Mouse (Mus musculus) megakaryocyte, adult 5-6 weeks (primary cell): ENCODE data around the gene Syne2. TPM values are rescaled to one million over a fixed set of nuclear protein-coding genes. Genes with fewer than 3 reads are reported as not detected.

Experiments
- ATAC-seq: 2 replicates; pipeline ENCODE4 v1.8.0; 2016; ENCODE audit warnings: mild to moderate bottlenecking, inconsistent platforms; ENCODE audit not compliant: poor library complexity, severe bottlenecking
- total RNA-seq, 2 experiments: library from RNA; stranded (forward) in 1 of 2; stranded (reverse) in 1 of 2; fragments of 153-499, 151-499 nt in 1 of 2; fragments of 221-1000, 200-1000 nt in 1 of 2; gene quantifications; 2 replicates each; pipeline versions ENCODE4 v1.2.3 to v1.2.4; 2015 to 2017

Syne2 gene
- total RNA-seq, 2 experiments from 2014 or later: 17.8 to 31.6 TPM

DNA sequence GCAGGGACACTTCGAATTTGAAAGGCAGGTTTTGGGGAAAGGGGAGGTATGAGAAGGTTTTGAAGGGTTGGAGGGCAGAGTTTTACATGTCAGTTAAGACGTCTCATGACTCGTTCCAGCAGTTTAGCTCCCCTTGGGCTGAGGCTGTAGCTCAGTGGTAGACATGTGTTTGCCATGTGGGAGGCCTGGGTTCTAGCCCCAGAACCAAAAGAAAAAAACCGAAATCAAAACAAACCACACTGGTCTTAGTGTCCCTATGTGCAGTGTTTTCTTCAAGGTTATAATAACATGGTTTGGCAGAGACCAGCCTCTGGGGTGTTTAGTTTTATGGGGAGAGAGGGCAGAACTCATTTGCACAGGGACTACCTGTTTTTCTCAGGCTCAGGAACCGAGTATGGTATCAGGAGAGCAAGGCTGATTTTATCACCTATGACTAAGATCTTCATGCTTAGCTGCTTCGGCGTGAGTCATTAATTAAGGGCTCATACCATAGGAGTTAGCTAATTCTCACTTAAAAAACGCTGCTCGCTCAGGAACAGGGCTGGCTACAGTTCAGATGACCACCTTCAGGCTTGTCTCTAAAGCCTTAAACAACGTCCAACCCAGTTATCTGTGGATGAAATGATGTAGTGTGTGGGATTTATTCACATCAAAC lies 8.9 kb downstream of the Syne2 start:
- ATAC-seq: 0 out of 2 replicates have a peak, but pooled peaks have one; percentile 12

DNA sequence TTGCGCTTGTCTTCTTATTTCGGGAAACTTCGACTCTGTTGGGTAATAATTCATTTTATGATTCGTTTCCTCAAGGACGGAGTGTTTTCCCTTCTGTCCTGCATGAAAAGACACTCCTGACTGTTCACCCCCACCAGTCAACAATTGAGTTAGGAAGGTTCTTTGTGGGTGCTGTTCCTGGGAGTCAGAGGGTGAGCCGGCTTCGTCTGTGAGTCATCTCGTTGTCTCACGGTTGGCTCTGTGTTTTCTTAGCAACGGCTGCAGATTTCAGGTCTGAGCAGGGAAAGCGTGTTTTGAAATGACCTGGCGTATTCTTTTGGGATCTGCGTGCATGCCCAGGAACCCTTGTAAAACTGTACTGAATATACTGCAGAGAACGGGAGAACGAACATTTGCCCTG lies 9.8 kb downstream of the Syne2 start:
- no peak for ATAC-seq

DNA sequence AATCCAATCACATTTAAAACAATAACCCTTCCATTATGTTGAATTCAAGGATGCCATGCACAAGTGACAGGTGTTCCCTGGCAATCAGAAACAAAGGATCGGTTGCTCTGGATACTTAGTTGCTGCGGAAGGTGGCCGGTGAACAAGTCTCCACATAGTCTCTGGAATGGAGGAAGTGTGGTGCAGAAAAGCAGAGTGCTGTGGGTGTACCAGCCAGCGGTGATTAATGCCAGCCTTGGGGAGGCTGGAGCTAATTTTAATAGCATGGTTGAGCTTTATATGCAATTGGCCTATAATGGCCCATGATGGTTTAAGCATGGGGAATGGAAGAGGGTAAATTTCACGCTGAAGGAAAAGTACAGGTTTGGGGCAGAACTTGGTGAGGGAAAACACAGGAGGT lies 11.7 kb downstream of the Syne2 start:
- ATAC-seq: no peak

DNA sequence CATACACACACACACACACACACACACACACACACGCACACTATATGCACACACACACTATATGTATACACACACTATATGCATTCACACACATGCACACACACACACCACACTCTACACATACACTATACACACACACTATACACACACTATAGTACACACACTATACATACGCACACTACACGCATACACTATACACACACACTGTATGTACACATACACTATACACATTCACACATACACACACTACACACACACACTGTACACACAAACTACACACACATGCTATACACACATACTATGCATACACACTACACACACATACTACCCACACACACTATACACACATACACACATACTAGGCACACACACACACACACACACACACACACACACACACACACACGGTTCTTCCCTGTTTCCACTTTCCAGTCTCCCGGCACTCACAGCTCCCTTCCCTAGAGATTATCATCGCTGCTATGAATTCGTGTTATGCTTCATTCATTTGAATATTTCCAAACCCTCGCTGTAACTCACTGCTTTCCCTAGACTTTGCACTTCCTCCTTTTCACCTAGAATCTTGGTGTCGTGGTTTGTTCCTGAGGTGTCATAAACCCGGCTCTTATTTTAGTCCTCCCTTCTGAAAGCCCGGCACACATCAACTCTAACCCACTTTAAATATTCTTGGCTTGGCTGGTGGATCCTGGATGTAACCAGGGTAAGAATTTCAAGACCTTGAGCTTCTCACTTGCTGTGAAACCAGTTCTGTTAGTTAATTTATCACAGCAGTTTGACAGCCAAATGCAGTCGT lies 15.4 kb downstream of the Syne2 start:
- peak; percentile 63 for ATAC-seq

DNA sequence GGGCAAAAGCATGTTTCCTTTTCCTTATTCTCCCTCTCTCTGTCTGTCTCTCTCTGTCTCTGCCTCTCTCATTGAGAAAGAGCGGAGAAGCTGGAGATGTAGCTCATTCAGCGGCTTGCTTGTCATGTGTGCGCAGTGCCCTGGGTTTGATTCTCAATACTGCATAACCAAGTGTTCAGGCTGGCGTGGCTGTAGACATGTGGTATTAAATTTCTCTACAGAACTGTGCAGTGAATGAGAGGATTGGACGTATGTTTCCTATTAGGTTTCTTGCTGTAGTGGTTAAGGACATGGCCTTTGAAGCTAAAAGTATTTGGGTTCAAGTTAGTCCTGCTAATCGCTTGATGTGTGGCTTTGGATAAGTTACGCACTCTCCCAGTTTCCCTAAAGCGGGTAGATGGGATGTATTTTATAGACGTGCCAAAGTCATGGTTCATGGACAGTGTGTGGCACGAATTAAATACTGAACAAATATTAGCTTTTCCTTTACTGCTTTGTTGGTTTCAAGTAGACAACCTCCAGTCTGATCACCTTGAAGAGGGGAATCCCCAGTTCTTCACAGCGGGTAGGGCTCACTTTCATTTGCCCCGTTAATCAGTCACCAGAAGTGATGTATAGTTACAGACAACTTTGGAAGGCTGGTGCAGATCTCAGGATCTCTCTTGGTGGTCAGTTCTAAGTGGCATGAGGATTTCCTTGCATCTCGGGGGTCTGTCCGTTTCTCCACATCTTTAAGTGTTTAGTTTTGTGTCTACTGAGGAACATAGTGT lies 16.2 kb downstream of the Syne2 start:
- ATAC-seq: no peak

DNA sequence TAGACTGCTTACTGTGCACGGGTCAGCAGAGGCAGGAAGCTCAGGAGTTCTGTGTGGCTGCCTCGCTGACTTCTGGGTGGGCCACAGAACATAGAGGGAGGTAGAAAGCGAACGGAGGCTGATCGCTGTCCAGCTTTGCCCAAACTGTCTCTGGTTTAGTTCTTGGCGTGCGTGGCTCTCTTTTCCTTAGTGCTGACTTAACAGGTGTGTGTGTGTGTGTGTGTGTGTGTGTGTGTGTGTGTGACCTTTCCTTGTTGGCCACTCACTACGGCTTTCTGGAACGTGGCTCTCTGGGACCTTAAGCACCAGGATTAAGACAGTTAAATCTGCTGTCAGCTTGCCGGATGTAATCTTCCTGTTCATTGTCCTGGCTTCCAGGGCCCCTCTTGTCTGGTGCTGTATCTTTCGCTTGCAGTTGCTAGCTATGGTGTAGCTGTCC lies 18.6 kb downstream of the Syne2 start:
- ATAC-seq: peak; percentile 42

DNA sequence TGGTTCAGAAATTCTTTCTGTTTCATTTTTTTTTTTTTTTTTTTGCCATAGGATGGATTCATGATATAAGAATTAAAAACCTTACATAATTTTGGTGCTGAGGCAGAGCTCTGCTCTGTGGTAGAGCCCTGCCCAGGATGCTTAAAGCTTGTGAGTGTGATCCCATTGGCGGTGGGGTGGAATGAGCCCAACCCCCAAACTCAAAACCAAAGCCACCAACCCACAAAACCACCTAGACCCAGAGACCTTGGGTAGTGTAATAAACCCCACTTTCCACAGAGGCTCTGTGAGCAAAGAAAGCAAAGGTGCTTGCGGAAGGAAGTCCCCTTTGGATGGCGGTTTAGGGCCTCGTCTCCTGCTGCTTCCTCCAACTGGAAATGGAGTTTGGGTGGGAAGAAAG lies 19.5 kb downstream of the Syne2 start:
- no peak for ATAC-seq

DNA sequence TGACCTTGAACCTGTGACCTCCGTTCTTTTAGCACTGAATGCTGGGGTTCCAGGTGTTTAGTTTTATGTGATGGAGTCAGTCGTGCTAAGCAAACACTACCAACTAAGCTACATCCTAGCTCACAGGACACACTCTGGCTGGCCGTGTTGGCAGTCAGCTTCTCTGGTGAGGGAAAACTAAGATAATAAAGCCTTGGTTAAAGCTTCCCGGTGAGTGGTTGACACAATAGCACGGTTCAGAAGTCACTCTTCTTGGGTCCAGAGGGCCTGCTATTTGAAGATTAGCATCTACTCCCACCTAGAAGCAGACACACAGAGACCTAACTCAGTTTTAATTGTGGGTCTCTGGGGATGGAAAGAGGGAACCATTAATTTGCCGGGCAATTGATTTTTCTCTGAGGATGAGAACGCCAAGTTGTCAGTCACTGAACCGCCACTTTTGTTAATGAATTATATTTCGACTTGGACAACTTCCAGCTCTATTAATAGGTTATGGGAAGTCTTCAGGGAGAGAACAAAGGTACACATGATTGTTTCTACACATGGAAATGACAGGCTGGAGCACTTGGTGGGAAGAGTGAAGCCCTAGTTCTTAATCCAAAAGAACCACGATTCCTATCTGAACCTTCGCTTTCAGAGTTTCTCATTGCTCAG lies 21.3 kb downstream of the Syne2 start:
- ATAC-seq: no peak

DNA sequence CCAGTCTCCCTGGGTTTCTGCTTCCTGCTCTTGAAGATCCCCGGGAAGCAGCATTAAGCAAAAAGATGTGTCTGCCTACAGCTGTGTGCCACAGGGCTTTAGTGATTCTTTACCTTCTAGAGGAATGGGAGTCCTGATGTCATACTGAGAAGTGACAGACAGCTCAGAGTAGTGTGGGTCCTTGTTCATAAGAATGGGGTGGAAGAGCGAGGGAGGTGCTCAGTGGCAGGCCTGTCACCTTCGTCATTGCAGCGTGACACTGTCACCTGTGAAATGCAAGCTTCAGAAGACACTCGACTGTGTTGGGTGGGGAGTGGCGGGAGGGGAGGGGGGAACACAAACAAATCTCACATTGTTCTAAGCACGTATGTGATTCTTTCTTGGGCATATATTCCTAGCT lies 23.2 kb downstream of the Syne2 start:
- ATAC-seq: no peak

DNA sequence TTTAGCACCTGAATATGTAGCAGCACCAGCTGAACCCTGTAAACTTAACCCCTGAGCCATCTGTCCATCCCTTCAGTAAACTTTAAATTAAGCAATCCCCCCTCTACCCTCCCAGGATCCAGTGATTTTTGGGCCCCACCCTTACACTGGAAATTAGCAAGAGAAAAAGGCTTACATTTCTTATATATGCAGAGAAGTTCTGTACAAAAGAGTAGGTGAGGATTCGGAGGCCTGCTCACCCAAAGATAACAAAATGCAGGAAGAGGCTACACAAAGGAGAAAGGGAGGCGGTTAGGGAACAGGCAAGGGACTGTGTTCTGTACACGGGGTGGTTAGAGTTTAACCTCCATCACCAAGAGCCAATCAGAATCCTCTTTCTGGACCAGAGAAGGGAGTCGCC lies 26.4 kb downstream of the Syne2 start:
- no peak for ATAC-seq

DNA sequence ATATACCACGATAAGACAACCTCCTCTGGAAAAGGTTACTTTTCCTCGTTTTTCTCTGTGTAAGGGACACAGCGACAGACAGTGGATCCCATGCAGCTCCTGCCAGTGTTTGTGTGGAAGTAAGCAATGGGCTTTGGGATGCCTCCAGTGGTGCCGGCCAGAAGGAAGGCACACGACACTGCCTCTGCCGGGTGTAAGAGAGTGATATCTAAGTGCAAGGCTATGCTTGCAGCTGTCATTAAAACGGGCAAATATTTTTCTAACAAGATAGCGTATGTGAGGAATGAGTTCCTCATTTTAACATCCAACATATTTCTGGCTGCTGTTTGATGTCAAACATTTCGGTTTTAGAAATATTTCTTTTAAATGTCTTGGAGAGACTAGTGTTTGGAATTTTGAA lies 27.1 kb downstream of the Syne2 start:
- no peak for ATAC-seq

DNA sequence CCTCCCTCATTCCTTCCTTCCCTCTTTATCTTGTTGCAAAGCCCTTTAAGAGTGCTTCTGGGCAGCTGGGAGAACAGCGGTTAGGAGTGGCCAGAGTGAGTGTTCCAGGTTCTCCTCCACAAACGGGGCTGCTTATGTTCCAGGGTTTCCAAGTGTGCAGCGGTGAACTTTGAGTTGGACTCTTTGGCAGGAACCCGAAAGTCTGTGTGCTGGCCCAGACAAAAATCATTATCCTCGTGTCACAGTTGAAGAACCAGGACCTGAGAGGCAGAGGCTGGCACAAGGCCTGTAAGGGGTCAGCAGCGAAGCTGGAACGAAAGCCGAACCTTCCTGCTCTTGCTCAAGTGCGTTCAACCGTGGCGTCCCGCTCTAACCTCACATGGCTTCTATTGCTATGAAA lies 28.6 kb downstream of the Syne2 start:
- ATAC-seq: no peak

DNA sequence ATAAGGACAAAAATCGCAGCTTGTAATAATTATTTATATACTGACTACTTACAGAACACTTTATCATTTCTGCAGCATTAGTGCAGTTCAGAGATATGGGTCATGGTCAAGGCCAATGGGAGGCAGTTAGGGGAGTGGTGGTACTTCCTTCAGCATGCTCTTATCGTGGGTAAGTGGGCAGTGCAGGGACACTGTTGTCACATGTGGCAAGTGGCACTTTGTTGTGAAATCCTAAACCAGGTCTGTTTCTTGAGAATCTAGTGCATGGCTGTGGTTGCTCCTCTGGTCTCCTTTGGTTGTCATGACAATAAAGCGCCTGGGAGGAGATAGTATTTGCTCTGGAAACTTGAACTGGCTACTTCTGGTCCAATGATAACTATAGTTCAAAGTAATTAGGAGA lies 32.3 kb downstream of the Syne2 start:
- ATAC-seq: peak; percentile 64

DNA sequence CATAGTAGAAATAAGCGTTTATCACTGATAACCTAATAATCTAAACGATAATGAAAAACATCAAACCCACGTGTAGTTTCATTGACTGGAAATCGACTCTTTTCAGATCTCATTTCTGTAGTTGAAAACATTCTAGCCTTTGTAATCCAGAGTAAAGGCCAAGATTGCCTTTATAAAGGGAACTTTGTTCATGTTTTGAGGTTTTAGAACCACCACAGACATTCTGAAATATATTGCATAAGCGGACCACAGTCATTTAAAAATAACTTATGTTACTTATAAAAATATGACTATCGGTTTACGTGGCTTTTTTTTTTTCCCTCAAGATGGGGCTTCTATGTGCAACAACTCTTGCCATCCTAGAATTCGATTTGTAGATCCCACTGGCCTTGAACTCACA lies 33.5 kb downstream of the Syne2 start:
- peak; percentile 47 for ATAC-seq

DNA sequence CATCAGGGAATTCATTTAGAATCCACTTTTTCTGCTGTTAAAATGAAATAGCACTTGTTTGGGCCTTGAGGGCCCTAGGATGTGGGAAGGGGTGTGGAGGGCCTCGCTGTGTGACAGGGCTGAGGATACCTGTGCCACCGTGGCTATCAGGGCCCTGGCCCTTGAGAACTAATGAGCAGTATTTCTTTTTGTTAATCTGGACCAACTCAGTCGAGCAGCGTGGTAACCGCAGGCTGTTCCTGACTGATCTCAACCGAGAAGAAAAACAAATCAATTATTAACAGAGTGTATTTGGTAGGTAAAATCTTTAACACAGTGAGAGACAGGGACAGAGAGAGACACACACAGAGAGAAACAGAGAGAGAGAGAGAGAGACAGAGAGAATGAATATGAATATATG lies 34.5 kb downstream of the Syne2 start:
- no peak for ATAC-seq

DNA sequence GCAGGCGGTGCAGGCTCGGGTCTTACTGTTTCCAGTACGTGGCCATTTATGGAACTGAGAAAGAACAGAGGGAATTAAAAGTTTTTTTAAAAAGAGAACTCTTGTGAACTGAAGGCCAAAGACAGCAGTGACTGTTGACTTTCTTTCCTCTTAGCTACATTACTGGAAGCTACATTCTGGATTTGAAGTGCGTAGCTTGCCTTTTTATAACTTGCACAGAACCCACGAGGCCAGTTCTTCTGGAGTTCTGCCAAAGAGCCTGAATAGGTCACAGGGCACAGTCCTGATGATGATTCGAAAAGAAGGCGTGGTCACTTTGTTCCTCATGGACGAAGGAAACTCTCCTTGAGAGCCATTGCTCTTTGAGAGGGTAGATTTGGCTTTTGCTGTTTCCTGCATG lies 35.6 kb downstream of the Syne2 start:
- ATAC-seq: peak; percentile 43

DNA sequence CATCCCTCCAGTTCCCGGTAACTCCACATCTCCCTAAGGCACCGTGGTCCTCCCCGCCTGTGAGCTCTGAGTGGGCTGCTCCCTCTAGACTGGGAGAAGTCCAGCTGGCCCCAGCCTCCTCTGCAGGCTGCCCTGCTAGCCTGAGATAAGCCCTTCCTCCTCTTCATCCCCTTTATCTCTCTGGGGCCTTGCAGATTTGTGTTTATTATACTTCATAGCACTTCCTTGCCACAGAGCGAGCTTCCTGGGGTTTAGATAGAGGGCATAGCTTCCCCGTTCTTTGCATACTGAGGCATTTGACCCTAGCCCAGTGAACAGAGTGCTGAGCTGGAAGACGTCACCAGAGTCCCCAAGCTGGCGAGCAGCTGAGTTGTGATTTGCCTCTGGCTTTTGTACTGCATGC lies 37.1 kb downstream of the Syne2 start:
- ATAC-seq: no peak

DNA sequence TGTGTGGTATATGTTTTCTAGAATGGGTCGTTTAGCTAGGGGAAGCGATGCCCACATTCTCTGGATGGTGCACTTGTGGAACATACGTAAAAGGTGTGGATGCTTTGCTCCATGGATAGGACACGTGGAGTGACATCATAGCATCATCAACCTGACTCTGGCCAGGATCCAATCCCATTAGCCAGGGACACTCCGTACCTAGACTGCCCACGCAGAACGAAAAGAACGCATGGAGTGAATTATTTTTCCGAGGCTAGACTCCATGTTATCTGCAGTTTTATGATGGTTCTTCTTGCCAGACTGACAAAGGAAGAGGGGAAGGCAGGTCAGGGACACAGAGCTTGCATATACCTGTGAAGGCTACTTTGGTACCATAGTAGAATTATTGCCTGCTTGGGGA lies 37.7 kb downstream of the Syne2 start:
- no peak for ATAC-seq

DNA sequence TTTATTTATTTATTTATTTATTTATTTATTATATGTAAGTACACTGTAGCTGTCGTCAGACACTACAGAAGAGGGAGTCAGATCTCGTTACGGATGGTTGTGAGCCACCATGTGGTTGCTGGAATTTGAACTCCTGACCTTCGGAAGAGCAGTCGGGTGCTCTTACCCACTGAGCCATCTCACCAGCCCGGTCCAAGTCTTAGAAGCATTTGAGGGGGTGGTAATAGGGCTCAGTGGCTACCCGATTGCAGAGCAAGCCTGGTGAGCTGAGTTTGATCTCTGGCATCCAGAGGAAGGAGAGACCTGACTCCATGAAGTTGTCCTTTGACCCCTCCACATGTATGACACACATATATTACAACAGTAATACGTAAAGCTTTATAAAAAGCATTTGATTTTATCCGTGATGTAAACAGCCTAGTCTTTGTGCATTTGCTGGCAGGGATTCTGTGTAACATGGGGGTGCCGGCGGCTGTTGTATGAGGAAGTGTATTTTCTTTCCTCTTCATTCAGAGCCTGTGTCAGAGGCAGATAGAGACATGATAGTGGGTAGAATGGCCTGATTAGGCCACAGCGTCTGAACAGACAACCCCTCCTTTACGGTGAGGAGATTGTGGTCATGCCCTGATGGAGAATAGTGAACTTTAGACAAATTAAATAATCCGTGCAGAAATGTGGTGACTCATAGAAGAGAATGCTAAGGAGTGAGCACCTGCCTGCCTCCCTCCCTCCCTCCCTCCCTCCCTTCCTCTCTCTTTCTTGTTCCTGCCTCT lies 38.3 kb downstream of the Syne2 start:
- peak; percentile 38; the same call in 1 of the 2 replicates for ATAC-seq

DNA sequence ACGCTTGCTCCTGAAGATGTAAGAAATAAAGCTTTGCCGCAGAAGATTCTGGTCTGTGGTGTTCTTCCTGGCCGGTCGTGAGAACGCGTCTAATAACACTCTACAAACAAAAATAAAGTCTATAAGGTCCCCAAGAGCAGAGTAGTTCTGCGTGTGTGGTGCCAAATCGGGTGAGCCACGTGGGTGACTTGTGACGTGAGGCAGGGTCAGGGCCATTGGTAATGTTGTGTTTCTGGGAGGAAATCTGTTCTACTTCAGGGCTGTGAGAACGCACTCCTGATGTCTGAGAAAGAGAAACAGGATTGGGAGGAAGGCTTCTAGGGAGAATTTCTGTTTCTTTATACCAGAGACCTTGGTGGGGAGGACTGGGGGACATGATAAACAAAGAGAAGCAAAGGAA lies 42.0 kb downstream of the Syne2 start:
- no peak for ATAC-seq
